Mouse (Mus musculus): ENCODE results near the gene Hspe1. TPM values are rescaled to one million over a fixed set of nuclear protein-coding genes. Genes with fewer than 3 reads are reported as not detected.
"Not testable (repeated sequence)": the region's sequence is repeated elsewhere in the genome, so short reads cannot be mapped to it uniquely, and the experiment has no call there.

Gene Hspe1
- polyA plus RNA-seq, 1 experiment from 2014 or later, result 283 TPM

GRCm38 (mm10) chr1:55124136-55124535 lies 36.2 kb downstream of the Hspe1 start:
- not testable (repeated sequence) for H3K4me3 ChIP-seq (ENCODE audit: low read depth, low read length); DNase-seq (ENCODE audit: low spot score); H3K36me3 ChIP-seq (ENCODE audit: control insufficient read depth, insufficient read depth, low read length); H3K4me2 ChIP-seq (ENCODE audit: low read length); H3K27ac ChIP-seq (ENCODE audit: low read depth, low read length); H3K4me1 ChIP-seq (ENCODE audit: control insufficient read depth, insufficient read depth, low read length); H3K27me3 ChIP-seq (replicated peaks; ENCODE audit: control insufficient read depth, insufficient read depth, low read length); H3K9ac ChIP-seq (ENCODE audit: low read length); H3K9me3 ChIP-seq (replicated peaks; ENCODE audit: control insufficient read depth, low read length); ATAC-seq
- WGBS, result 98% methylated on average over 2 of the region's 2 CpGs

GRCm38 (mm10) chr1:55129716-55130115 lies 41.8 kb downstream of the Hspe1 start:
- Histone ChIP-seq H3K27ac (ENCODE audit: low read depth, low read length) (no peak overlapping the region), H3K4me1 (ENCODE audit: control insufficient read depth, insufficient read depth, low read length) (peaks cover 13% of the 10 kb centered on the region), H3K9me3 (replicated peaks; ENCODE audit: control insufficient read depth, low read length) (no peaks in the 10 kb centered on the region), H3K36me3 (ENCODE audit: control insufficient read depth, insufficient read depth, low read length) (no peaks in the 10 kb centered on the region), H3K4me3 (ENCODE audit: low read depth, low read length) (no peak overlapping the region), H3K9ac (ENCODE audit: low read length) (no peak overlapping the region), H3K4me2 (ENCODE audit: low read length) (no peak overlapping the region), H3K27me3 (replicated peaks; ENCODE audit: control insufficient read depth, insufficient read depth, low read length) (no peaks in the 10 kb centered on the region)
- 90% methylated on average over 5 of the region's 5 CpGs for WGBS
- no peak for DNase-seq (ENCODE audit: low spot score)
- ATAC-seq, result no peak

- 73% methylated on average over 10 of the region's 10 CpGs for WGBS
- peak overlapping the region; percentile 97 for H3K27ac ChIP-seq (ENCODE audit: low read depth, low read length)
- ATAC-seq (no peak), DNase-seq (ENCODE audit: low spot score) (no peak)
- H3K4me3 ChIP-seq (ENCODE audit: low read depth, low read length), result peak overlapping the region; percentile 93
- no peaks in the 10 kb centered on the region for H3K36me3 ChIP-seq (ENCODE audit: control insufficient read depth, insufficient read depth, low read length)
- H3K4me2 ChIP-seq (ENCODE audit: low read length), result peak overlapping the region; percentile 76
- peak overlapping the region; percentile 99 for H3K9ac ChIP-seq (ENCODE audit: low read length)
- no peaks in the 10 kb centered on the region for H3K27me3 ChIP-seq (replicated peaks; ENCODE audit: control insufficient read depth, insufficient read depth, low read length)
- no peaks in the 10 kb centered on the region for H3K9me3 ChIP-seq (replicated peaks; ENCODE audit: control insufficient read depth, low read length)
- H3K4me1 ChIP-seq (ENCODE audit: control insufficient read depth, insufficient read depth, low read length), result peaks cover 13% of the 10 kb centered on the region
Observed at GRCm38 (mm10) chr1:55130190-55130916, 42.4 kb downstream of the Hspe1 start.

- DNase-seq (ENCODE audit: low spot score) (peak; percentile 94), ATAC-seq (peak; percentile 98)
- Histone ChIP-seq H3K4me3 (ENCODE audit: low read depth, low read length) (peak within 1 kb of the TSS; percentile 93), H3K4me1 (ENCODE audit: control insufficient read depth, insufficient read depth, low read length) (peaks cover 13% of the 10 kb centered on the region), H3K27ac (ENCODE audit: low read depth, low read length) (peak within 1 kb of the TSS; percentile 97), H3K4me2 (ENCODE audit: low read length) (peak within 1 kb of the TSS; percentile 76), H3K9me3 (replicated peaks; ENCODE audit: control insufficient read depth, low read length) (no peaks in the 10 kb centered on the region), H3K27me3 (replicated peaks; ENCODE audit: control insufficient read depth, insufficient read depth, low read length) (no peaks in the 10 kb centered on the region), H3K9ac (ENCODE audit: low read length) (peak within 1 kb of the TSS; percentile 99), H3K36me3 (ENCODE audit: control insufficient read depth, insufficient read depth, low read length) (no peaks in the 10 kb centered on the region)
- 2% methylated on average over 41 of the region's 42 CpGs for WGBS
Observed at GRCm38 (mm10) chr1:55130943-55131401, 43.0 kb downstream of the Hspe1 start, which contains the start of gene Mob4. Gene Mob4 (plus strand): TSS chr1:55131231.

GRCm38 (mm10) chr1:55131424-55132014 lies 43.6 kb downstream of the Hspe1 start:
- H3K4me3 ChIP-seq (ENCODE audit: low read depth, low read length), result peak overlapping the region; percentile 93
- H3K4me1 ChIP-seq (ENCODE audit: control insufficient read depth, insufficient read depth, low read length), result peaks cover 13% of the 10 kb centered on the region
- no peaks in the 10 kb centered on the region for H3K27me3 ChIP-seq (replicated peaks; ENCODE audit: control insufficient read depth, insufficient read depth, low read length)
- peak; percentile 39 for DNase-seq (ENCODE audit: low spot score)
- H3K9ac ChIP-seq (ENCODE audit: low read length), result peak overlapping the region; percentile 99
- H3K36me3 ChIP-seq (ENCODE audit: control insufficient read depth, insufficient read depth, low read length), result no peaks in the 10 kb centered on the region
- ATAC-seq, result peak; percentile 85; the same call in 1 of the 2 replicates
- peak overlapping the region; percentile 97 for H3K27ac ChIP-seq (ENCODE audit: low read depth, low read length)
- peak overlapping the region; percentile 76 for H3K4me2 ChIP-seq (ENCODE audit: low read length)
- no peaks in the 10 kb centered on the region for H3K9me3 ChIP-seq (replicated peaks; ENCODE audit: control insufficient read depth, low read length)
- WGBS, result 0% methylated on average over 46 of the region's 47 CpGs

GRCm38 (mm10) chr1:55132308-55132707 lies 44.4 kb downstream of the Hspe1 start:
- WGBS, result 69% methylated on average over 4 of the region's 4 CpGs
- ATAC-seq (no peak), DNase-seq (ENCODE audit: low spot score) (no peak)
- Histone ChIP-seq H3K4me2 (ENCODE audit: low read length) (peak overlapping the region; percentile 76), H3K27ac (ENCODE audit: low read depth, low read length) (no peak overlapping the region), H3K27me3 (replicated peaks; ENCODE audit: control insufficient read depth, insufficient read depth, low read length) (no peaks in the 10 kb centered on the region), H3K36me3 (ENCODE audit: control insufficient read depth, insufficient read depth, low read length) (no peaks in the 10 kb centered on the region), H3K4me3 (ENCODE audit: low read depth, low read length) (peak overlapping the region; percentile 93), H3K4me1 (ENCODE audit: control insufficient read depth, insufficient read depth, low read length) (peaks cover 13% of the 10 kb centered on the region), H3K9me3 (replicated peaks; ENCODE audit: control insufficient read depth, low read length) (no peaks in the 10 kb centered on the region), H3K9ac (ENCODE audit: low read length) (peak overlapping the region; percentile 99)

- H3K4me3 ChIP-seq (ENCODE audit: low read depth, low read length), result no peak overlapping the region
- H3K36me3 ChIP-seq (ENCODE audit: control insufficient read depth, insufficient read depth, low read length), result peaks cover 4% of the 10 kb centered on the region; the same call in 1 of the 2 replicates
- DNase-seq (ENCODE audit: low spot score) (no peak), ATAC-seq (no peak)
- H3K9ac ChIP-seq (ENCODE audit: low read length), result no peak overlapping the region; the same call in 1 of the 2 replicates
- no peak overlapping the region; the same call in 1 of the 2 replicates for H3K4me2 ChIP-seq (ENCODE audit: low read length)
- peaks cover 13% of the 10 kb centered on the region for H3K4me1 ChIP-seq (ENCODE audit: control insufficient read depth, insufficient read depth, low read length)
- H3K9me3 ChIP-seq (replicated peaks; ENCODE audit: control insufficient read depth, low read length), result no peaks in the 10 kb centered on the region
- no peak overlapping the region for H3K27ac ChIP-seq (ENCODE audit: low read depth, low read length)
- WGBS, result 79% methylated on average over 2 of the region's 2 CpGs
- H3K27me3 ChIP-seq (replicated peaks; ENCODE audit: control insufficient read depth, insufficient read depth, low read length), result no peaks in the 10 kb centered on the region
Observed at GRCm38 (mm10) chr1:55133173-55133572, 45.2 kb downstream of the Hspe1 start.

- 95% methylated on average over 3 of the region's 3 CpGs for WGBS
- Histone ChIP-seq H3K4me2 (ENCODE audit: low read length) (no peak overlapping the region), H3K4me3 (ENCODE audit: low read depth, low read length) (no peak overlapping the region), H3K9ac (ENCODE audit: low read length) (0 out of 2 replicates have a peak overlapping the region, but pooled peaks have one; percentile 5), H3K36me3 (ENCODE audit: control insufficient read depth, insufficient read depth, low read length) (peaks cover 4% of the 10 kb centered on the region; the same call in 1 of the 2 replicates), H3K9me3 (replicated peaks; ENCODE audit: control insufficient read depth, low read length) (no peaks in the 10 kb centered on the region), H3K27me3 (replicated peaks; ENCODE audit: control insufficient read depth, insufficient read depth, low read length) (no peaks in the 10 kb centered on the region), H3K4me1 (ENCODE audit: control insufficient read depth, insufficient read depth, low read length) (peaks cover 13% of the 10 kb centered on the region), H3K27ac (ENCODE audit: low read depth, low read length) (no peak overlapping the region)
- ATAC-seq (no peak), DNase-seq (ENCODE audit: low spot score) (no peak)
Observed at GRCm38 (mm10) chr1:55134301-55134700, 46.4 kb downstream of the Hspe1 start.

- peaks cover 13% of the 10 kb centered on the region for H3K36me3 ChIP-seq (ENCODE audit: control insufficient read depth, insufficient read depth, low read length)
- no peak overlapping the region for H3K9ac ChIP-seq (ENCODE audit: low read length)
- H3K4me2 ChIP-seq (ENCODE audit: low read length), result no peak overlapping the region
- no peaks in the 10 kb centered on the region for H3K9me3 ChIP-seq (replicated peaks; ENCODE audit: control insufficient read depth, low read length)
- H3K4me3 ChIP-seq (ENCODE audit: low read depth, low read length), result no peak overlapping the region
- peaks cover 9% of the 10 kb centered on the region for H3K4me1 ChIP-seq (ENCODE audit: control insufficient read depth, insufficient read depth, low read length)
- no peak overlapping the region for H3K27ac ChIP-seq (ENCODE audit: low read depth, low read length)
- DNase-seq (ENCODE audit: low spot score) (no peak), ATAC-seq (no peak)
- H3K27me3 ChIP-seq (replicated peaks; ENCODE audit: control insufficient read depth, insufficient read depth, low read length), result no peaks in the 10 kb centered on the region
- 94% methylated on average over 1 of the region's 1 CpGs for WGBS
Observed at GRCm38 (mm10) chr1:55135846-55136245, 47.9 kb downstream of the Hspe1 start.
